Mouse (Mus musculus) limb, embryonic 11.5 days (tissue): ENCODE measurements around the gene Galntl6. TPM values are rescaled to one million over a fixed set of nuclear protein-coding genes. Genes with fewer than 3 reads are reported as not detected.

Experiments used
- ATAC-seq: fragments of 200-750 bp; cut with Nextera tagmentation; 2 replicates; pipeline ENCODE4 v1.8.0; 2017; ENCODE audit warnings: low read depth; ENCODE audit not compliant: insufficient number of reproducible peaks, low FRiP score, low TSS enrichment
- DNase-seq: peaks from one replicate; pipeline ENCODE4 v3.0.0-alpha.2; 2015; ENCODE audit warnings: low spot score
- H3K27ac ChIP-seq: fragments of 300-500 bp; sonication (generic); replicated peaks from 2 replicates; pipeline ENCODE4 v1.5.1; 2014; ENCODE audit warnings: low read depth, mild to moderate bottlenecking, low read length
- H3K27me3 ChIP-seq: fragments of 300-500 bp; sonication (generic); 2 replicates; pipeline ENCODE4 v1.6.1; 2014; ENCODE audit warnings: mild to moderate bottlenecking, low read length, mixed read lengths; ENCODE audit not compliant: control insufficient read depth, insufficient read depth
- H3K36me3 ChIP-seq: fragments of 300-500 bp; sonication (generic); 2 replicates; pipeline ENCODE4 v1.6.1; 2014; ENCODE audit warnings: mild to moderate bottlenecking, low read length, moderate library complexity, mixed read lengths; ENCODE audit not compliant: control insufficient read depth, insufficient read depth
- H3K4me1 ChIP-seq: fragments of 300-500 bp; sonication (generic); 2 replicates; pipeline ENCODE4 v1.6.1; 2014; ENCODE audit warnings: low read length, mixed read lengths; ENCODE audit not compliant: control insufficient read depth, insufficient read depth
- H3K4me2 ChIP-seq: fragments of 300-500 bp; sonication (generic); 2 replicates; pipeline ENCODE4 v1.6.1; 2014; ENCODE audit warnings: low read depth, mild to moderate bottlenecking, moderate library complexity; ENCODE audit not compliant: severe bottlenecking
- H3K4me3 ChIP-seq: fragments of 300-500 bp; sonication (generic); 2 replicates; pipeline ENCODE4 v1.5.1; 2014; ENCODE audit warnings: low read depth, low read length
- H3K9ac ChIP-seq: fragments of 300-500 bp; sonication (generic); 2 replicates; pipeline ENCODE4 v1.6.1; 2014; ENCODE audit warnings: mild to moderate bottlenecking, low read length
- H3K9me3 ChIP-seq: fragments of 300-500 bp; sonication (generic); 2 replicates; pipeline ENCODE4 v1.6.1; 2016; ENCODE audit warnings: low read length; ENCODE audit not compliant: control insufficient read depth
- WGBS: fragments of 180-500 bp; shearing (Covaris S2); extraction: QIAGEN DNeasy Blood & Tissue Kit; methylation state at CpG from one replicate; pipeline ENCODE4 v1.1.7; 2014; 5-methylcytosine and 5-hydroxymethylcytosine counted together
- polyA plus RNA-seq: library from polyadenylated mRNA; unstranded; fragments of >200 nt; fragmentation: Nextera tagmentation; extraction: Ambion mirVana; gene quantifications from 2 replicates; pipeline ENCODE4 v1.2.1, GENCODE M21; 2014

Galntl6 gene
- polyA plus RNA-seq, 1 experiment from 2014 or later: 0.45 TPM

- Histone ChIP-seq H3K9me3 (no peaks in the 10 kb centered on the region), H3K9ac (no peak overlapping the region), H3K27ac (no peak overlapping the region), H3K4me2 (no peak overlapping the region), H3K36me3 (no peaks in the 10 kb centered on the region), H3K4me3 (no peak overlapping the region), H3K4me1 (no peaks in the 10 kb centered on the region), H3K27me3 (no peaks in the 10 kb centered on the region)
- DNase-seq (no peak), ATAC-seq (no peak; the same call in 1 of the 2 replicates)
- 40% methylated on average over 5 of the region's 5 CpGs for WGBS
These were observed 946.9 kb downstream of the Galntl6 start for GRCm38 (mm10) chr8:57965508-57965907.

- H3K36me3 ChIP-seq: no peaks in the 10 kb centered on the region
- DNase-seq: no peak
- no peaks in the 10 kb centered on the region for H3K9me3 ChIP-seq
- no peak overlapping the region for H3K27ac ChIP-seq
- no peak for ATAC-seq
- WGBS: 59% methylated on average over 12 of the region's 12 CpGs
- H3K4me3 ChIP-seq: no peak overlapping the region
- H3K27me3 ChIP-seq: no peaks in the 10 kb centered on the region
- no peak overlapping the region for H3K4me2 ChIP-seq
- H3K4me1 ChIP-seq: no peaks in the 10 kb centered on the region
- no peak overlapping the region for H3K9ac ChIP-seq
These were observed 949.9 kb downstream of the Galntl6 start for GRCm38 (mm10) chr8:57962286-57963110.

GRCm38 (mm10) chr8:57959136-57959535, 953.3 kb downstream of the Galntl6 start:
- ATAC-seq (no peak), DNase-seq (no peak)
- Histone ChIP-seq H3K27ac (no peak overlapping the region), H3K4me3 (no peak overlapping the region), H3K27me3 (no peaks in the 10 kb centered on the region), H3K9me3 (no peaks in the 10 kb centered on the region), H3K4me1 (no peaks in the 10 kb centered on the region), H3K9ac (no peak overlapping the region), H3K4me2 (no peak overlapping the region), H3K36me3 (no peaks in the 10 kb centered on the region)
- 72% methylated on average over 3 of the region's 3 CpGs for WGBS

GRCm38 (mm10) chr8:57958121-57958901, 954.1 kb downstream of the Galntl6 start:
- H3K4me3 ChIP-seq: no peak overlapping the region
- H3K4me1 ChIP-seq: no peaks in the 10 kb centered on the region
- H3K9me3 ChIP-seq: no peaks in the 10 kb centered on the region
- WGBS: 38% methylated on average over 16 of the region's 16 CpGs
- no peak overlapping the region for H3K4me2 ChIP-seq
- H3K9ac ChIP-seq: no peak overlapping the region
- H3K36me3 ChIP-seq: no peaks in the 10 kb centered on the region
- no peak overlapping the region for H3K27ac ChIP-seq
- H3K27me3 ChIP-seq: no peaks in the 10 kb centered on the region
- no peak for ATAC-seq
- DNase-seq: no peak

- no peaks in the 10 kb centered on the region for H3K27me3 ChIP-seq
- no peak for ATAC-seq
- 88% methylated on average over 7 of the region's 7 CpGs for WGBS
These were observed 956.9 kb downstream of the Galntl6 start for GRCm38 (mm10) chr8:57955501-57955900.

GRCm38 (mm10) chr8:57941113-57941512, 971.3 kb downstream of the Galntl6 start:
- Histone ChIP-seq H3K9ac (no peak overlapping the region), H3K4me2 (no peak overlapping the region), H3K27ac (no peak overlapping the region), H3K27me3 (no peaks in the 10 kb centered on the region), H3K9me3 (no peaks in the 10 kb centered on the region), H3K4me1 (no peaks in the 10 kb centered on the region), H3K4me3 (no peak overlapping the region), H3K36me3 (no peaks in the 10 kb centered on the region)
- 63% methylated on average over 2 of the region's 2 CpGs for WGBS
- no peak for ATAC-seq
- no peak for DNase-seq

More at GRCm38 (mm10) chr8:57955501-57955900, 956.9 kb downstream of the Galntl6 start:
- no peak overlapping the region for H3K27ac ChIP-seq
- no peaks in the 10 kb centered on the region for H3K9me3 ChIP-seq
- no peak overlapping the region for H3K4me3 ChIP-seq
- H3K4me1 ChIP-seq: no peaks in the 10 kb centered on the region
- no peak overlapping the region for H3K4me2 ChIP-seq
- no peak for DNase-seq
- no peaks in the 10 kb centered on the region for H3K36me3 ChIP-seq
- no peak overlapping the region for H3K9ac ChIP-seq

- Histone ChIP-seq H3K4me3 (no peak overlapping the region), H3K4me2 (no peak overlapping the region), H3K36me3 (no peaks in the 10 kb centered on the region), H3K9ac (no peak overlapping the region), H3K27me3 (no peaks in the 10 kb centered on the region), H3K27ac (no peak overlapping the region), H3K4me1 (no peaks in the 10 kb centered on the region), H3K9me3 (no peaks in the 10 kb centered on the region)
- ATAC-seq (no peak), DNase-seq (no peak)
- 68% methylated on average over 5 of the region's 5 CpGs for WGBS
These were observed 972.5 kb downstream of the Galntl6 start for GRCm38 (mm10) chr8:57939856-57940420.

GRCm38 (mm10) chr8:57939177-57939855, 973.1 kb downstream of the Galntl6 start:
- no peaks in the 10 kb centered on the region for H3K36me3 ChIP-seq
- DNase-seq (peak; percentile 79), ATAC-seq (no peak; the same call in 1 of the 2 replicates)
- H3K27ac ChIP-seq: no peak overlapping the region
- no peak overlapping the region for H3K4me3 ChIP-seq
- H3K9me3 ChIP-seq: no peaks in the 10 kb centered on the region
- 25% methylated on average over 8 of the region's 8 CpGs for WGBS
- H3K9ac ChIP-seq: no peak overlapping the region
- no peaks in the 10 kb centered on the region for H3K27me3 ChIP-seq
- no peak overlapping the region for H3K4me2 ChIP-seq
- no peaks in the 10 kb centered on the region for H3K4me1 ChIP-seq
